Mouse (Mus musculus): ENCODE data around the gene Dtwd1. TPM values are rescaled to one million over a fixed set of nuclear protein-coding genes. Genes with fewer than 3 reads are reported as not detected.
A peak's percentile ranks its signal among the peaks of the same experiment; 100 is the strongest.

The Dtwd1 gene
- polyA plus RNA-seq (2014; fragmentation: Nextera tagmentation; extraction: Ambion mirVana): 16.1 and 19.7 TPM in 2 replicates

- Histone ChIP-seq H3K9ac (ENCODE audit: low read length) (peak within 1 kb of the TSS; percentile 95), H3K4me3 (ENCODE audit: control insufficient read depth in 1 of 2, insufficient read depth in 1 of 2, low read depth in 1 of 2, low read length in 2 of 2) (peak within 1 kb of the TSS; percentile 82 to 96), H3K27me3 (ENCODE audit: control insufficient read depth, insufficient read depth, low read length) (no peaks in the 10 kb centered on the region), H3K4me2 (ENCODE audit: low read length) (peak within 1 kb of the TSS; percentile 71), H3K9me3 (ENCODE audit: control insufficient read depth, low read length) (no peaks in the 10 kb centered on the region), H3K27ac (replicated peaks in 1 of 2; ENCODE audit: control insufficient read depth in 1 of 2, insufficient read depth in 1 of 2, low read depth in 2 of 2, low read length in 2 of 2) (peak within 1 kb of the TSS; percentile 93 to 95), H3K4me1 (ENCODE audit: control insufficient read depth in 2 of 2, insufficient read depth in 2 of 2, low read length in 2 of 2) (no peaks in the 10 kb centered on the region), H3K36me3 (ENCODE audit: control insufficient read depth, insufficient read depth, low read length) (0 out of 2 replicates have a peak, but pooled peaks cover 15% of the 10 kb centered on the region)
- WGBS: under 1% methylated on average over 57 of the region's 57 CpGs
- peak; percentile 99 for ATAC-seq (ENCODE audit: insufficient number of reproducible peaks, insufficient read depth, low FRiP score, low read depth)
These were observed at the start of gene Dtwd1, which contains the start of gene Fam227b for GRCm38 (mm10) chr2:126151855-126152571. Gene Dtwd1 (plus strand): TSS chr2:126152141. Gene Fam227b (minus strand): TSS chr2:126152004.

- H3K4me1 ChIP-seq (ENCODE audit: control insufficient read depth in 2 of 2, insufficient read depth in 2 of 2, low read length in 2 of 2): no peaks in the 10 kb centered on the region
- no peaks in the 10 kb centered on the region for H3K36me3 ChIP-seq (ENCODE audit: control insufficient read depth, insufficient read depth, low read length)
- no peak overlapping the region for H3K4me2 ChIP-seq (ENCODE audit: low read length)
- no peaks in the 10 kb centered on the region for H3K27me3 ChIP-seq (ENCODE audit: control insufficient read depth, insufficient read depth, low read length)
- no peak overlapping the region; a peak in 1 of 4 replicates for H3K27ac ChIP-seq (replicated peaks in 1 of 2; ENCODE audit: control insufficient read depth in 1 of 2, insufficient read depth in 1 of 2, low read depth in 2 of 2, low read length in 2 of 2)
- no peak overlapping the region for H3K4me3 ChIP-seq (ENCODE audit: control insufficient read depth in 1 of 2, insufficient read depth in 1 of 2, low read depth in 1 of 2, low read length in 2 of 2)
- H3K9ac ChIP-seq (ENCODE audit: low read length): no peak overlapping the region
- ATAC-seq (ENCODE audit: insufficient number of reproducible peaks, insufficient read depth, low FRiP score, low read depth): no peak
- no peaks in the 10 kb centered on the region for H3K9me3 ChIP-seq (ENCODE audit: control insufficient read depth, low read length)
These were observed 4.2 kb upstream of the Dtwd1 start for GRCm38 (mm10) chr2:126147723-126148122.

- no peak overlapping the region for H3K27ac ChIP-seq (replicated peaks in 1 of 2; ENCODE audit: control insufficient read depth in 1 of 2, insufficient read depth in 1 of 2, low read depth in 2 of 2, low read length in 2 of 2)
These were observed 13.5 kb downstream of the Dtwd1 start for GRCm38 (mm10) chr2:126165277-126166018.

GRCm38 (mm10) chr2:126166335-126166734 lies 14.4 kb downstream of the Dtwd1 start:
- no peaks in the 10 kb centered on the region for H3K27me3 ChIP-seq (ENCODE audit: control insufficient read depth, insufficient read depth, low read length)
- H3K4me2 ChIP-seq (ENCODE audit: low read length): no peak overlapping the region
- peaks cover 23% of the 10 kb centered on the region for H3K36me3 ChIP-seq (ENCODE audit: control insufficient read depth, insufficient read depth, low read length)
- no peaks in the 10 kb centered on the region for H3K4me1 ChIP-seq (ENCODE audit: control insufficient read depth in 2 of 2, insufficient read depth in 2 of 2, low read length in 2 of 2)
- H3K9me3 ChIP-seq (ENCODE audit: control insufficient read depth, low read length): no peaks in the 10 kb centered on the region
- no peak overlapping the region for H3K9ac ChIP-seq (ENCODE audit: low read length)
- no peak overlapping the region for H3K27ac ChIP-seq (replicated peaks in 1 of 2; ENCODE audit: control insufficient read depth in 1 of 2, insufficient read depth in 1 of 2, low read depth in 2 of 2, low read length in 2 of 2)
- no peak overlapping the region for H3K4me3 ChIP-seq (ENCODE audit: control insufficient read depth in 1 of 2, insufficient read depth in 1 of 2, low read depth in 1 of 2, low read length in 2 of 2)
- ATAC-seq (ENCODE audit: insufficient number of reproducible peaks, insufficient read depth, low FRiP score, low read depth): no peak

More at GRCm38 (mm10) chr2:126165277-126166018, 13.5 kb downstream of the Dtwd1 start:
- Histone ChIP-seq H3K9ac (ENCODE audit: low read length) (no peak overlapping the region), H3K36me3 (ENCODE audit: control insufficient read depth, insufficient read depth, low read length) (peaks cover 32% of the 10 kb centered on the region), H3K4me2 (ENCODE audit: low read length) (no peak overlapping the region), H3K4me3 (ENCODE audit: control insufficient read depth in 1 of 2, insufficient read depth in 1 of 2, low read depth in 1 of 2, low read length in 2 of 2) (no peak overlapping the region), H3K9me3 (ENCODE audit: control insufficient read depth, low read length) (no peaks in the 10 kb centered on the region), H3K27me3 (ENCODE audit: control insufficient read depth, insufficient read depth, low read length) (no peaks in the 10 kb centered on the region), H3K4me1 (ENCODE audit: control insufficient read depth in 2 of 2, insufficient read depth in 2 of 2, low read length in 2 of 2) (no peaks in the 10 kb centered on the region)
- WGBS: 81% methylated on average over 5 of the region's 5 CpGs
- no peak for ATAC-seq (ENCODE audit: insufficient number of reproducible peaks, insufficient read depth, low FRiP score, low read depth)

GRCm38 (mm10) chr2:126166848-126167617 lies 15.1 kb downstream of the Dtwd1 start:
- H3K4me3 ChIP-seq (ENCODE audit: control insufficient read depth in 1 of 2, insufficient read depth in 1 of 2, low read depth in 1 of 2, low read length in 2 of 2): no peak overlapping the region
- WGBS: 79% methylated on average over 8 of the region's 8 CpGs
- H3K4me1 ChIP-seq (ENCODE audit: control insufficient read depth in 2 of 2, insufficient read depth in 2 of 2, low read length in 2 of 2): no peaks in the 10 kb centered on the region
- no peak overlapping the region for H3K27ac ChIP-seq (replicated peaks in 1 of 2; ENCODE audit: control insufficient read depth in 1 of 2, insufficient read depth in 1 of 2, low read depth in 2 of 2, low read length in 2 of 2)
- no peak for ATAC-seq (ENCODE audit: insufficient number of reproducible peaks, insufficient read depth, low FRiP score, low read depth)
- peaks cover 16% of the 10 kb centered on the region for H3K36me3 ChIP-seq (ENCODE audit: control insufficient read depth, insufficient read depth, low read length)
- no peak overlapping the region for H3K9ac ChIP-seq (ENCODE audit: low read length)
- H3K9me3 ChIP-seq (ENCODE audit: control insufficient read depth, low read length): no peaks in the 10 kb centered on the region
- H3K4me2 ChIP-seq (ENCODE audit: low read length): no peak overlapping the region
- no peaks in the 10 kb centered on the region for H3K27me3 ChIP-seq (ENCODE audit: control insufficient read depth, insufficient read depth, low read length)

- Histone ChIP-seq H3K9me3 (ENCODE audit: control insufficient read depth, low read length) (no peaks in the 10 kb centered on the region), H3K27me3 (ENCODE audit: control insufficient read depth, insufficient read depth, low read length) (no peaks in the 10 kb centered on the region), H3K9ac (ENCODE audit: low read length) (no peak overlapping the region), H3K4me3 (ENCODE audit: control insufficient read depth in 1 of 2, insufficient read depth in 1 of 2, low read depth in 1 of 2, low read length in 2 of 2) (no peak overlapping the region), H3K36me3 (ENCODE audit: control insufficient read depth, insufficient read depth, low read length) (0 out of 2 replicates have a peak, but pooled peaks cover 2% of the 10 kb centered on the region), H3K4me2 (ENCODE audit: low read length) (no peak overlapping the region), H3K4me1 (ENCODE audit: control insufficient read depth in 2 of 2, insufficient read depth in 2 of 2, low read length in 2 of 2) (no peaks in the 10 kb centered on the region), H3K27ac (replicated peaks in 1 of 2; ENCODE audit: control insufficient read depth in 1 of 2, insufficient read depth in 1 of 2, low read depth in 2 of 2, low read length in 2 of 2) (no peak overlapping the region)
- ATAC-seq (ENCODE audit: insufficient number of reproducible peaks, insufficient read depth, low FRiP score, low read depth): no peak
- 93% methylated on average over 1 of the region's 1 CpGs for WGBS
These were observed 19.5 kb downstream of the Dtwd1 start for GRCm38 (mm10) chr2:126171427-126171826.

GRCm38 (mm10) chr2:126191306-126191705 lies 39.4 kb downstream of the Dtwd1 start:
- H3K36me3 ChIP-seq (ENCODE audit: control insufficient read depth, insufficient read depth, low read length): no peaks in the 10 kb centered on the region
- no peaks in the 10 kb centered on the region for H3K9me3 ChIP-seq (ENCODE audit: control insufficient read depth, low read length)
- WGBS: 56% methylated on average over 4 of the region's 4 CpGs
- H3K4me3 ChIP-seq (ENCODE audit: control insufficient read depth in 1 of 2, insufficient read depth in 1 of 2, low read depth in 1 of 2, low read length in 2 of 2): no peak overlapping the region
- no peak overlapping the region for H3K27ac ChIP-seq (replicated peaks in 1 of 2; ENCODE audit: control insufficient read depth in 1 of 2, insufficient read depth in 1 of 2, low read depth in 2 of 2, low read length in 2 of 2)
- no peak overlapping the region for H3K9ac ChIP-seq (ENCODE audit: low read length)
- no peak for ATAC-seq (ENCODE audit: insufficient number of reproducible peaks, insufficient read depth, low FRiP score, low read depth)
- H3K27me3 ChIP-seq (ENCODE audit: control insufficient read depth, insufficient read depth, low read length): no peaks in the 10 kb centered on the region
- no peak overlapping the region for H3K4me2 ChIP-seq (ENCODE audit: low read length)
- H3K4me1 ChIP-seq (ENCODE audit: control insufficient read depth in 2 of 2, insufficient read depth in 2 of 2, low read length in 2 of 2): no peaks in the 10 kb centered on the region

Data from heart, embryonic 14.5 days (tissue).